Mouse (Mus musculus): Measurements from ENCODE around the gene Chst5. TPM values are rescaled to one million over a fixed set of nuclear protein-coding genes. Genes with fewer than 3 reads are reported as not detected.

Gene Chst5
- polyA plus RNA-seq, 1 experiment from 2014 or later, result 3.9 TPM

- Histone ChIP-seq H3K4me1 (ENCODE audit: control insufficient read depth, insufficient read depth, low read length) (0 out of 2 replicates have a peak, but pooled peaks cover 2% of the 10 kb centered on the region), H3K4me3 (ENCODE audit: low read depth, low read length) (no peak overlapping the region), H3K4me2 (replicated peaks; ENCODE audit: low read depth, low read length) (no peak overlapping the region), H3K27me3 (ENCODE audit: control insufficient read depth, insufficient read depth, low read length) (no peaks in the 10 kb centered on the region), H3K36me3 (ENCODE audit: control insufficient read depth, insufficient read depth, low read length) (no peaks in the 10 kb centered on the region), H3K9me3 (ENCODE audit: control insufficient read depth, low read depth, low read length) (no peaks in the 10 kb centered on the region), H3K27ac (ENCODE audit: low read length) (no peak overlapping the region), H3K9ac (replicated peaks; ENCODE audit: low read depth, low read length) (no peak overlapping the region)
- 63% methylated on average over 12 of the region's 12 CpGs for WGBS
- peak; percentile 67 for ATAC-seq (ENCODE audit: insufficient number of reproducible peaks, insufficient read depth, low FRiP score, low read depth)
These were observed 2.7 kb upstream of the Chst5 start for GRCm38 (mm10) chr8:111912860-111913432.

GRCm38 (mm10) chr8:111911572-111911971 lies 1.3 kb upstream of the Chst5 start:
- no peak for ATAC-seq (ENCODE audit: insufficient number of reproducible peaks, insufficient read depth, low FRiP score, low read depth)
- WGBS, result 65% methylated on average over 7 of the region's 7 CpGs

GRCm38 (mm10) chr8:111905500-111906121 lies 4.6 kb downstream of the Chst5 start:
- Histone ChIP-seq H3K4me3 (ENCODE audit: low read depth, low read length) (no peak overlapping the region), H3K4me1 (ENCODE audit: control insufficient read depth, insufficient read depth, low read length) (0 out of 2 replicates have a peak, but pooled peaks cover 2% of the 10 kb centered on the region), H3K4me2 (replicated peaks; ENCODE audit: low read depth, low read length) (no peak overlapping the region), H3K36me3 (ENCODE audit: control insufficient read depth, insufficient read depth, low read length) (no peaks in the 10 kb centered on the region), H3K9me3 (ENCODE audit: control insufficient read depth, low read depth, low read length) (no peaks in the 10 kb centered on the region), H3K27ac (ENCODE audit: low read length) (no peak overlapping the region), H3K27me3 (ENCODE audit: control insufficient read depth, insufficient read depth, low read length) (no peaks in the 10 kb centered on the region), H3K9ac (replicated peaks; ENCODE audit: low read depth, low read length) (no peak overlapping the region)
- peak; percentile 78; the same call in 1 of the 2 replicates for ATAC-seq (ENCODE audit: insufficient number of reproducible peaks, insufficient read depth, low FRiP score, low read depth)
- WGBS, result 45% methylated on average over 8 of the region's 8 CpGs

More at GRCm38 (mm10) chr8:111911572-111911971, 1.3 kb upstream of the Chst5 start:
- Histone ChIP-seq H3K36me3 (ENCODE audit: control insufficient read depth, insufficient read depth, low read length) (no peaks in the 10 kb centered on the region), H3K4me1 (ENCODE audit: control insufficient read depth, insufficient read depth, low read length) (0 out of 2 replicates have a peak, but pooled peaks cover 2% of the 10 kb centered on the region), H3K27ac (ENCODE audit: low read length) (no peak overlapping the region), H3K4me2 (replicated peaks; ENCODE audit: low read depth, low read length) (no peak overlapping the region), H3K4me3 (ENCODE audit: low read depth, low read length) (no peak overlapping the region), H3K9ac (replicated peaks; ENCODE audit: low read depth, low read length) (no peak overlapping the region), H3K27me3 (ENCODE audit: control insufficient read depth, insufficient read depth, low read length) (no peaks in the 10 kb centered on the region), H3K9me3 (ENCODE audit: control insufficient read depth, low read depth, low read length) (no peaks in the 10 kb centered on the region)

GRCm38 (mm10) chr8:111902080-111902479 lies 8.2 kb downstream of the Chst5 start:
- Histone ChIP-seq H3K9ac (replicated peaks; ENCODE audit: low read depth, low read length) (no peak overlapping the region), H3K36me3 (ENCODE audit: control insufficient read depth, insufficient read depth, low read length) (no peaks in the 10 kb centered on the region), H3K4me1 (ENCODE audit: control insufficient read depth, insufficient read depth, low read length) (no peaks in the 10 kb centered on the region), H3K27me3 (ENCODE audit: control insufficient read depth, insufficient read depth, low read length) (no peaks in the 10 kb centered on the region), H3K9me3 (ENCODE audit: control insufficient read depth, low read depth, low read length) (no peaks in the 10 kb centered on the region), H3K4me3 (ENCODE audit: low read depth, low read length) (no peak overlapping the region), H3K4me2 (replicated peaks; ENCODE audit: low read depth, low read length) (no peak overlapping the region), H3K27ac (ENCODE audit: low read length) (no peak overlapping the region)
- WGBS, result 27% methylated on average over 5 of the region's 5 CpGs
- no peak for ATAC-seq (ENCODE audit: insufficient number of reproducible peaks, insufficient read depth, low FRiP score, low read depth)

- Histone ChIP-seq H3K4me2 (replicated peaks; ENCODE audit: low read depth, low read length) (no peak overlapping the region), H3K4me3 (ENCODE audit: low read depth, low read length) (no peak overlapping the region), H3K9ac (replicated peaks; ENCODE audit: low read depth, low read length) (no peak overlapping the region), H3K9me3 (ENCODE audit: control insufficient read depth, low read depth, low read length) (no peaks in the 10 kb centered on the region), H3K36me3 (ENCODE audit: control insufficient read depth, insufficient read depth, low read length) (no peaks in the 10 kb centered on the region), H3K27me3 (ENCODE audit: control insufficient read depth, insufficient read depth, low read length) (no peaks in the 10 kb centered on the region), H3K27ac (ENCODE audit: low read length) (no peak overlapping the region), H3K4me1 (ENCODE audit: control insufficient read depth, insufficient read depth, low read length) (no peaks in the 10 kb centered on the region)
- 33% methylated on average over 10 of the region's 10 CpGs for WGBS
- no peak for ATAC-seq (ENCODE audit: insufficient number of reproducible peaks, insufficient read depth, low FRiP score, low read depth)
These were observed 11.7 kb downstream of the Chst5 start for GRCm38 (mm10) chr8:111898586-111898985.

- peaks cover 8% of the 10 kb centered on the region; the same call in 1 of the 2 replicates for H3K4me1 ChIP-seq (ENCODE audit: control insufficient read depth, insufficient read depth, low read length)
- 90% methylated on average over 7 of the region's 7 CpGs for WGBS
- no peaks in the 10 kb centered on the region for H3K36me3 ChIP-seq (ENCODE audit: control insufficient read depth, insufficient read depth, low read length)
- no peak for ATAC-seq (ENCODE audit: insufficient number of reproducible peaks, insufficient read depth, low FRiP score, low read depth)
- no peak overlapping the region for H3K9ac ChIP-seq (replicated peaks; ENCODE audit: low read depth, low read length)
- H3K9me3 ChIP-seq (ENCODE audit: control insufficient read depth, low read depth, low read length), result no peaks in the 10 kb centered on the region
- H3K4me3 ChIP-seq (ENCODE audit: low read depth, low read length), result no peak overlapping the region
- no peak overlapping the region for H3K27ac ChIP-seq (ENCODE audit: low read length)
- no peak overlapping the region for H3K4me2 ChIP-seq (replicated peaks; ENCODE audit: low read depth, low read length)
- peaks cover 10% of the 10 kb centered on the region; the same call in 1 of the 2 replicates for H3K27me3 ChIP-seq (ENCODE audit: control insufficient read depth, insufficient read depth, low read length)
These were observed 15.3 kb downstream of the Chst5 start for GRCm38 (mm10) chr8:111894955-111895354.

GRCm38 (mm10) chr8:111892615-111893014 lies 17.6 kb downstream of the Chst5 start:
- Histone ChIP-seq H3K4me3 (ENCODE audit: low read depth, low read length) (no peak overlapping the region), H3K27ac (ENCODE audit: low read length) (no peak overlapping the region), H3K9ac (replicated peaks; ENCODE audit: low read depth, low read length) (no peak overlapping the region), H3K27me3 (ENCODE audit: control insufficient read depth, insufficient read depth, low read length) (peaks cover 18% of the 10 kb centered on the region; the same call in 1 of the 2 replicates), H3K36me3 (ENCODE audit: control insufficient read depth, insufficient read depth, low read length) (no peaks in the 10 kb centered on the region), H3K4me1 (ENCODE audit: control insufficient read depth, insufficient read depth, low read length) (peaks cover 16% of the 10 kb centered on the region), H3K4me2 (replicated peaks; ENCODE audit: low read depth, low read length) (no peak overlapping the region), H3K9me3 (ENCODE audit: control insufficient read depth, low read depth, low read length) (no peaks in the 10 kb centered on the region)
- no peak for ATAC-seq (ENCODE audit: insufficient number of reproducible peaks, insufficient read depth, low FRiP score, low read depth)
- 46% methylated on average over 5 of the region's 5 CpGs for WGBS

GRCm38 (mm10) chr8:111891983-111892382 lies 18.3 kb downstream of the Chst5 start:
- no peak overlapping the region for H3K27ac ChIP-seq (ENCODE audit: low read length)
- no peak for ATAC-seq (ENCODE audit: insufficient number of reproducible peaks, insufficient read depth, low FRiP score, low read depth)
- no peak overlapping the region for H3K4me3 ChIP-seq (ENCODE audit: low read depth, low read length)

More at GRCm38 (mm10) chr8:111891983-111892382, 18.3 kb downstream of the Chst5 start:
- Histone ChIP-seq H3K36me3 (ENCODE audit: control insufficient read depth, insufficient read depth, low read length) (no peaks in the 10 kb centered on the region), H3K27me3 (ENCODE audit: control insufficient read depth, insufficient read depth, low read length) (peaks cover 18% of the 10 kb centered on the region; the same call in 1 of the 2 replicates), H3K9me3 (ENCODE audit: control insufficient read depth, low read depth, low read length) (no peaks in the 10 kb centered on the region), H3K4me2 (replicated peaks; ENCODE audit: low read depth, low read length) (no peak overlapping the region), H3K4me1 (ENCODE audit: control insufficient read depth, insufficient read depth, low read length) (peaks cover 16% of the 10 kb centered on the region), H3K9ac (replicated peaks; ENCODE audit: low read depth, low read length) (no peak overlapping the region)
- WGBS, result 11% methylated on average over 8 of the region's 8 CpGs

All from stomach, embryonic 14.5 days (tissue).